Mouse (Mus musculus) limb, embryonic 11.5 days (tissue): ENCODE measurements at regions not wholly inside any gene's neighbourhood (a gene's known extent, or its start where the extent isn't known, plus 50 kb on each side); places are given as distances from the start of the nearest gene placed in this dataset.
"Not testable (repeated sequence)": the region's sequence is repeated elsewhere in the genome, so short reads cannot be mapped to it uniquely, and the experiment has no call there.

Experiments used
- ATAC-seq: fragments of 200-750 bp; cut with Nextera tagmentation; 2 replicates; pipeline ENCODE4 v1.8.0; 2017; ENCODE audit warnings: low read depth; ENCODE audit not compliant: insufficient number of reproducible peaks, low FRiP score, low TSS enrichment
- DNase-seq: peaks from one replicate; pipeline ENCODE4 v3.0.0-alpha.2; 2015; ENCODE audit warnings: low spot score
- H3K27ac ChIP-seq: fragments of 300-500 bp; sonication (generic); replicated peaks from 2 replicates; pipeline ENCODE4 v1.5.1; 2014; ENCODE audit warnings: low read depth, mild to moderate bottlenecking, low read length
- H3K27me3 ChIP-seq: fragments of 300-500 bp; sonication (generic); 2 replicates; pipeline ENCODE4 v1.6.1; 2014; ENCODE audit warnings: mild to moderate bottlenecking, low read length, mixed read lengths; ENCODE audit not compliant: control insufficient read depth, insufficient read depth
- H3K36me3 ChIP-seq: fragments of 300-500 bp; sonication (generic); 2 replicates; pipeline ENCODE4 v1.6.1; 2014; ENCODE audit warnings: mild to moderate bottlenecking, low read length, moderate library complexity, mixed read lengths; ENCODE audit not compliant: control insufficient read depth, insufficient read depth
- H3K4me1 ChIP-seq: fragments of 300-500 bp; sonication (generic); 2 replicates; pipeline ENCODE4 v1.6.1; 2014; ENCODE audit warnings: low read length, mixed read lengths; ENCODE audit not compliant: control insufficient read depth, insufficient read depth
- H3K4me2 ChIP-seq: fragments of 300-500 bp; sonication (generic); 2 replicates; pipeline ENCODE4 v1.6.1; 2014; ENCODE audit warnings: low read depth, mild to moderate bottlenecking, moderate library complexity; ENCODE audit not compliant: severe bottlenecking
- H3K4me3 ChIP-seq: fragments of 300-500 bp; sonication (generic); 2 replicates; pipeline ENCODE4 v1.5.1; 2014; ENCODE audit warnings: low read depth, low read length
- H3K9ac ChIP-seq: fragments of 300-500 bp; sonication (generic); 2 replicates; pipeline ENCODE4 v1.6.1; 2014; ENCODE audit warnings: mild to moderate bottlenecking, low read length
- H3K9me3 ChIP-seq: fragments of 300-500 bp; sonication (generic); 2 replicates; pipeline ENCODE4 v1.6.1; 2016; ENCODE audit warnings: low read length; ENCODE audit not compliant: control insufficient read depth
- WGBS: fragments of 180-500 bp; shearing (Covaris S2); extraction: QIAGEN DNeasy Blood & Tissue Kit; methylation state at CpG from one replicate; pipeline ENCODE4 v1.1.7; 2014; 5-methylcytosine and 5-hydroxymethylcytosine counted together

DNA sequence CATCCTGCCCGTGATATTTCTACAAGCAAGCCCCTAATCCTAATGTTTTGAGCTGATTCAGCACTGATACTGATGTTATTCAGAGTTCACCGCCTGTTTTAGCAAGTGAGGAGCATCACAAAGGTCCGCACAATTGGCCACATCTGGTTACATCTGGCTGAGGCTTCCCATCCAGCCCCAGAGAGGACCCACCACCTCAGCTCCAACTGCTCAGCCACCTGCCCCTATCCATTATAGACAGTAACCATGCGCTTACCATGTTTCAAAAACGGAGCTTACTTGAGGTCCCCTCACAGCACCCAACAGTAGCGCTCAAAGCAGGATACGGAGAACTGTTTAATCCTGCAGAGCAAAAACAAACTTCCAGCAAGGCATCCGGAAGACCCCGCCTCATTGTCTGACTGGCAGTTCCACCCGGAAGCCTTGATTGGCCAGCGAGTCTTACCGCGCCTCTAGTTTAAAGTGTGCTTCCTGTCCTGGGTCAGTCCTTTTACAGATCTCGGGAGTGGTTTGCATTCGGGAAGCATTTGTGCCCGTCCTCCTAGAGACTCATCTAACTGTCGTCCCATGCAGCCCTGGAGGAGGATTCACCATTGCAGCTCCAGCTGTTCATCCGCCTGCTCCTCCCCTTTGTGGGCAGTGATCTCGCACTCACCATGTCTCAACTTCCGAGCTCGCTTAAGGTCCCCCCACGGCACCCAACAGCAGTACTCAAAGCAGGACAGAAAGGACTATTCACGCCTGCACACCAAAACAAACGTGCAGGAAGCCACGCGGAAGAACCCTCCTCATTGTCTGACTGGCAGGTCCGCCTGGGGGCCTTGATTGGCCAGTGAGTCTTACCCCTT lies 69.9 kb upstream of the Zfp825 start:
- not testable (repeated sequence) for H3K4me1 ChIP-seq, H3K9me3 ChIP-seq, H3K27ac ChIP-seq, H3K36me3 ChIP-seq, H3K27me3 ChIP-seq
- WGBS = 2% methylated on average over 27 of the region's 27 CpGs
- Histone ChIP-seq H3K4me3 (peak overlapping the region; percentile 47), H3K4me2 (peak overlapping the region; percentile 50), H3K9ac (peak overlapping the region; percentile 55)
- peak; percentile 79 for DNase-seq
- peak; percentile 95 for ATAC-seq

GRCm38 (mm10) chr13:74564331-74564727 lies 70.5 kb upstream of the Zfp825 start:
- ATAC-seq, H3K9me3 ChIP-seq, H3K36me3 ChIP-seq, H3K27me3 ChIP-seq, H3K4me1 ChIP-seq, H3K27ac ChIP-seq, DNase-seq, H3K9ac ChIP-seq: not testable (repeated sequence)
- H3K4me3 ChIP-seq = peak overlapping the region; percentile 47
- WGBS = 17% methylated on average over 2 of the region's 2 CpGs
- peak overlapping the region; percentile 50 for H3K4me2 ChIP-seq

GRCm38 (mm10) chr13:74569967-74570366 lies 69.4 kb upstream of the Erap1 start:
- H3K9me3 ChIP-seq, H3K4me3 ChIP-seq, DNase-seq, H3K27ac ChIP-seq, ATAC-seq, H3K9ac ChIP-seq, H3K27me3 ChIP-seq, H3K4me2 ChIP-seq, H3K4me1 ChIP-seq, H3K36me3 ChIP-seq: not testable (repeated sequence)
- WGBS = 63% methylated on average over 4 of the region's 4 CpGs
